Mouse (Mus musculus) 3T3-L1 (cell line): ENCODE data around the gene Jak3.

Experiments
- DNase-seq: peaks from one replicate; pipeline ENCODE4 v3.0.0-alpha.2; 2015; ENCODE audit warnings: low read depth, low spot score

Gene Jak3

GRCm38 (mm10) chr8:71676020-71676741 lies at the start of gene Jak3:
Gene Jak3, plus strand, starts transcription at chr8:71676296.
- peak; percentile 65 for DNase-seq

GRCm38 (mm10) chr8:71626753-71627152 lies 49.3 kb upstream of the Jak3 start:
- DNase-seq: no peak

GRCm38 (mm10) chr8:71627265-71628099 lies 48.6 kb upstream of the Jak3 start:
- no peak for DNase-seq

- DNase-seq: peak; percentile 10
These were observed 47.5 kb upstream of the Jak3 start for GRCm38 (mm10) chr8:71628396-71629095.

GRCm38 (mm10) chr8:71629096-71629697 lies 46.9 kb upstream of the Jak3 start:
- peak; percentile 31 for DNase-seq

GRCm38 (mm10) chr8:71629781-71630212 lies 46.3 kb upstream of the Jak3 start:
- DNase-seq: no peak

- no peak for DNase-seq
These were observed 45.3 kb upstream of the Jak3 start for GRCm38 (mm10) chr8:71630761-71631160.

GRCm38 (mm10) chr8:71631897-71632296 lies 44.2 kb upstream of the Jak3 start:
- no peak for DNase-seq

- no peak for DNase-seq
These were observed 42.9 kb upstream of the Jak3 start for GRCm38 (mm10) chr8:71633164-71633563.

GRCm38 (mm10) chr8:71633981-71634667 lies 42.0 kb upstream of the Jak3 start:
- DNase-seq: no peak

GRCm38 (mm10) chr8:71637149-71638095 lies 38.7 kb upstream of the Jak3 start:
- DNase-seq: peak; percentile 55

- no peak for DNase-seq
These were observed 37.8 kb upstream of the Jak3 start for GRCm38 (mm10) chr8:71638321-71638720.

GRCm38 (mm10) chr8:71639318-71639717 lies 36.8 kb upstream of the Jak3 start:
- DNase-seq: no peak

GRCm38 (mm10) chr8:71645510-71645909 lies 30.6 kb upstream of the Jak3 start:
- DNase-seq: no peak

- no peak for DNase-seq
These were observed 21.5 kb upstream of the Jak3 start for GRCm38 (mm10) chr8:71654600-71654999.

- no peak for DNase-seq
These were observed 18.3 kb upstream of the Jak3 start for GRCm38 (mm10) chr8:71657816-71658215.

- no peak for DNase-seq
These were observed 17.5 kb upstream of the Jak3 start for GRCm38 (mm10) chr8:71658515-71659049.

GRCm38 (mm10) chr8:71659751-71660150 lies 16.3 kb upstream of the Jak3 start:
- DNase-seq: no peak

- peak; percentile 92 for DNase-seq
These were observed 15.6 kb upstream of the Jak3 start for GRCm38 (mm10) chr8:71660325-71661120.
